Mouse (Mus musculus): Measurements from ENCODE around the gene Plekhm1. TPM values are rescaled to one million over a fixed set of nuclear protein-coding genes. Genes with fewer than 3 reads are reported as not detected.

The Plekhm1 gene
- total and polyA plus RNA-seq, 3 experiments = 3.4 to 10.0 TPM; not detected in 1

DNA sequence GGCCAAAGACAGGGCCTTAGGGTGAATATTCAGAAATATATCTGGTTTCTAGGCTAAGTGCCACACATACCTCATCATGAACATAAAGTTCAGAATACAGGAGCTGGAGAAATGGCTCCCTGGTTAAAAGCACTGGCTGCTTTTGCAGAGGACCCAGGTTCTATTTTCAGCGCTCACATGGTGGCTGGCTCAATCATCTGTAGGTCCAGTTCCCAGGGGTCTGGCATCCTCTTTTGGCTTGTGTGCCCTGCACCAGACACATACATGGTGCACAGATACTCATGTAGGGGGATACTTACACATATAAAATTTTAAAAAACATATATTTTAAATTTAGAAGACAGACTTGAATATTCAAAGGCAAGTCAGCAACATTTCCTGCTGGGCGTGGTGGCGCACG lies 16.3 kb downstream of the Plekhm1 start:
- DNase-seq (ENCODE audit: low read depth, low spot score) = no peak
- Histone ChIP-seq H3K9ac (ENCODE audit: control insufficient read depth, low read depth, low read length, poor library complexity, severe bottlenecking) (no peak overlapping the region), H3K27me3 (ENCODE audit: control insufficient read depth in 1 of 2, insufficient read depth in 2 of 2, low read length in 2 of 2) (no peaks in the 10 kb centered on the region), H3K27ac (ENCODE audit: control insufficient read depth, low read depth, low read length) (no peak overlapping the region), H3K4me3 (ENCODE audit: control insufficient read depth in 1 of 2, insufficient read depth in 1 of 2, low read depth in 2 of 2, low read length in 2 of 2) (no peak overlapping the region), H3K9me3 (replicated peaks; ENCODE audit: insufficient read depth, low read length) (no peaks in the 10 kb centered on the region), H3K79me2 (ENCODE audit: control insufficient read depth, insufficient read depth, low read length, poor library complexity) (no peaks in the 10 kb centered on the region), H3K4me1 (ENCODE audit: control insufficient read depth in 1 of 2, insufficient read depth in 2 of 2, low read length in 2 of 2) (0 out of 4 replicates have a peak, but pooled peaks cover 0 to 3% of the 10 kb centered on the region in 2 experiments), H3K36me3 (ENCODE audit: control insufficient read depth in 1 of 2, insufficient read depth in 2 of 2, low read length in 2 of 2) (peaks cover 3 to 11% of the 10 kb centered on the region in 2 experiments; a peak in 3 of 4 replicates)
- no peak for TF ChIP-seq CTCF (IDR thresholded peaks at IDR 0.05 in 2 of 3, conservative IDR thresholded peaks at IDR 0.05 in 1 of 3; ENCODE audit: control insufficient read depth in 1 of 3, insufficient read depth in 1 of 3, low read depth in 2 of 3, low read length in 3 of 3, poor library complexity in 1 of 3, severe bottlenecking in 1 of 3)
- no peak for TF ChIP-seq CHD1 (IDR thresholded peaks at IDR 0.05; ENCODE audit: low read depth, low read length)
- no peak for TF ChIP-seq ELF1 (IDR thresholded peaks at IDR 0.05; ENCODE audit: low read depth, low read length)
- no peak for TF ChIP-seq TAL1 (IDR thresholded peaks at IDR 0.05; ENCODE audit: low read length)
- no peak for TF ChIP-seq MYB (IDR thresholded peaks at IDR 0.05; ENCODE audit: low read depth, low read length)
- no peak for TF ChIP-seq ZMIZ1 (IDR thresholded peaks at IDR 0.05; ENCODE audit: low read depth, low read length)
- TF ChIP-seq RAD21 (IDR thresholded peaks at IDR 0.05; ENCODE audit: low read depth, low read length) = no peak
- no peak for TF ChIP-seq GATA1 (IDR thresholded peaks at IDR 0.05; ENCODE audit: low read depth, low read length)
- no peak for TF ChIP-seq NRF1 (IDR thresholded peaks at IDR 0.05; ENCODE audit: insufficient read depth, low read depth, low read length, poor library complexity, severe bottlenecking)
- no peak for TF ChIP-seq SMC3 (IDR thresholded peaks at IDR 0.05; ENCODE audit: low read depth, low read length)
- no peak for TF ChIP-seq TCF12 (IDR thresholded peaks at IDR 0.05; ENCODE audit: low read depth, low read length)
- TF ChIP-seq MEF2A (IDR thresholded peaks at IDR 0.05; ENCODE audit: extremely low read depth, insufficient replicate concordance, low read depth, low read length, poor library complexity, severe bottlenecking) = no peak
- TF ChIP-seq ETS1 (IDR thresholded peaks at IDR 0.05; ENCODE audit: low read depth, low read length) = no peak

DNA sequence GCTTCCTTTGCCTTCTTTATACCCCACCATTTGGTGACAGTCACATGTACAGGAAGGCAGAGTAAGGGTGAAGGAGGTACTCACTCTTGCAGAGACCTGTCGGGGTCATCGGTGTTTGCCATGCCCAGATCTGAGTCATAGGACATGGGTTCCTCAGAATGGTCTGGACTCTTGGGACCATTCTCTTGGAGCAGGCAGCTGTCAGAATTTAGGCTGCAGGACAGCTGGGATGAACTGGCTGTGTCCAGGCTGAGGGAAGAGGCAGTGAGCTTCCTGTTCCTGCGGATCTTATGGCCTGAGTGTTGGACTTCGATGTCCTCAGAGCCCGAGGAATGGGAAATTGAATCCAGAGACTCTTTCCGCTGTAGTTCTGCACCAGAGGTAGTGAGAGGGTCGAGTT lies 17.9 kb downstream of the Plekhm1 start:
- H3K79me2 ChIP-seq (ENCODE audit: control insufficient read depth, insufficient read depth, low read length, poor library complexity) = no peaks in the 10 kb centered on the region
- no peak overlapping the region for H3K9ac ChIP-seq (ENCODE audit: control insufficient read depth, low read depth, low read length, poor library complexity, severe bottlenecking)
- no peak overlapping the region for H3K27ac ChIP-seq (ENCODE audit: control insufficient read depth, low read depth, low read length)
- no peaks in the 10 kb centered on the region for H3K27me3 ChIP-seq (ENCODE audit: control insufficient read depth in 1 of 2, insufficient read depth in 2 of 2, low read length in 2 of 2)
- H3K9me3 ChIP-seq (replicated peaks; ENCODE audit: insufficient read depth, low read length) = no peaks in the 10 kb centered on the region
- no peak for TF ChIP-seq ZKSCAN1 (IDR thresholded peaks at IDR 0.05; ENCODE audit: low read depth, low read length)
- no peak for TF ChIP-seq USF2 (IDR thresholded peaks at IDR 0.05; ENCODE audit: borderline replicate concordance in 1 of 2, insufficient read depth in 1 of 2, low read depth in 1 of 2, low read length in 2 of 2)
- TF ChIP-seq ELF1 (IDR thresholded peaks at IDR 0.05; ENCODE audit: low read depth, low read length) = no peak
- no peak for TF ChIP-seq NELFE (IDR thresholded peaks at IDR 0.05; ENCODE audit: low read depth, low read length)
- H3K36me3 ChIP-seq (ENCODE audit: control insufficient read depth in 1 of 2, insufficient read depth in 2 of 2, low read length in 2 of 2) = peaks cover 0 to 13% of the 10 kb centered on the region in 2 experiments; a peak in 2 of 4 replicates
- H3K4me1 ChIP-seq (ENCODE audit: control insufficient read depth in 1 of 2, insufficient read depth in 2 of 2, low read length in 2 of 2) = no peaks in the 10 kb centered on the region
- no peak overlapping the region for H3K4me3 ChIP-seq (ENCODE audit: control insufficient read depth in 1 of 2, insufficient read depth in 1 of 2, low read depth in 2 of 2, low read length in 2 of 2)
- no peak for DNase-seq (ENCODE audit: low read depth, low spot score)

Data from MEL (cell line).